Mouse (Mus musculus) embryonic fibroblast, embryonic 13.5 days (primary cell): ENCODE measurements at regions not wholly inside any gene's neighbourhood (a gene's known extent, or its start where the extent isn't known, plus 50 kb on each side); places are given as distances from the start of the nearest gene placed in this dataset.

Experiments
- CTCF ChIP-seq: IDR thresholded peaks from 2 replicates; pipeline ENCODE4 v1.5.1; 2011; ENCODE audit warnings: mild to moderate bottlenecking, control low read depth, low read length, moderate library complexity, borderline replicate concordance; ENCODE audit not compliant: insufficient read depth
- POLR2A ChIP-seq: IDR thresholded peaks from 2 replicates; pipeline ENCODE4 v1.6.1; 2011; ENCODE audit warnings: low read depth, mild to moderate bottlenecking, control low read depth, low read length, moderate library complexity

DNA sequence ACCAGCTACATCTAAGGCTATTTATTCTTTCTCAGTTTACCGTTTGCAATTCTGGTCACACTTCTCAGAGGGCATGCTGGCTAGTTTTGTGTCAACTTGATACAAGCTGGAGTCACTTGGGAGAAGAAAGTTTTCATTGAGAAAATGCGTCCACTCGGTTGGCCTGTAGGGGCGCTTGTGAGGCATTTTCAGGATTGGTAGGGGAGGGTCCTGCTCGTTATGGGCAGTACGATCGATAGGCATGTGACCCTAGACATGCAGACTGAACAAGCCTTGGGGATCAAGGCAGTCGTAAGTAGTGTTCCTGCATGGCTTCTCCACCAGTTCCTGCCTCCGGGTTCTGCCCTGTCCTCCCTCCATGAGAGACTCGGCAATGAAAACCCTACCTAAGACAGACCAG lies 127.2 kb downstream of the Map3k7 start:
- no peak for TF ChIP-seq CTCF
- TF ChIP-seq POLR2A: no peak
